Mouse (Mus musculus): Measurements from ENCODE around the gene Gm14444. TPM values are rescaled to one million over a fixed set of nuclear protein-coding genes. Genes with fewer than 3 reads are reported as not detected.
"Not testable (repeated sequence)": the region's sequence is repeated elsewhere in the genome, so short reads cannot be mapped to it uniquely, and the experiment has no call there.

Gm14444 gene
- polyA plus RNA-seq (2014; fragmentation: Nextera tagmentation; extraction: Ambion mirVana): not detected in 2 replicates

DNA sequence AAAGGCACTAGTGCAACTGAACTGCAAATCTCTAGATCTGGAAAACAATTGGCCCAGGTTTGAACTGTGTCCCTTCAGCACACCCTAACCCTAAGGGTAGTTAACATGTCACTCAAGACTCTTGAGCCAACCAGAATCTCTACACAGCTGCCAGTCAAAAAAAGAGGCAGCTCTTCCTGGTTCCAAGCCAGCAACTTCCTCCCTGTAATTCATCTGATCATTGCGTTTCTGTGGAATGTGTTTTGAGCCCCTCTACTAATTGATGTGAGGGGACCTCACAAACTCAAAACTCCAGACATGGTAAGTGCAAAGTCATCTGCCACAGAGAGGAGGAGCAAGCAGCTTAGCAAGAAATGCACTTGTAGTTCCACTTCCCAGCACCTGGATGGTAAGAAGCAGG, at the start of gene Gm14444:
Gene Gm14444, plus strand, starts transcription at position 220 of the 400 bp plus-strand sequence.
- H3K4me1 ChIP-seq (ENCODE audit: control insufficient read depth, insufficient read depth, low read length); H3K9me3 ChIP-seq (ENCODE audit: control insufficient read depth, low read length); H3K9ac ChIP-seq (ENCODE audit: low read length); DNase-seq (ENCODE audit: low spot score, missing footprints); H3K27me3 ChIP-seq (ENCODE audit: control insufficient read depth, insufficient read depth, low read length); H3K4me2 ChIP-seq; H3K36me3 ChIP-seq (ENCODE audit: control insufficient read depth, insufficient read depth, low read length); H3K27ac ChIP-seq (ENCODE audit: low read depth, low read length); ATAC-seq (ENCODE audit: low FRiP score); H3K4me3 ChIP-seq (ENCODE audit: low read depth, low read length): not testable (repeated sequence)
- WGBS: 63% methylated on average over 1 of the region's 1 CpGs

DNA sequence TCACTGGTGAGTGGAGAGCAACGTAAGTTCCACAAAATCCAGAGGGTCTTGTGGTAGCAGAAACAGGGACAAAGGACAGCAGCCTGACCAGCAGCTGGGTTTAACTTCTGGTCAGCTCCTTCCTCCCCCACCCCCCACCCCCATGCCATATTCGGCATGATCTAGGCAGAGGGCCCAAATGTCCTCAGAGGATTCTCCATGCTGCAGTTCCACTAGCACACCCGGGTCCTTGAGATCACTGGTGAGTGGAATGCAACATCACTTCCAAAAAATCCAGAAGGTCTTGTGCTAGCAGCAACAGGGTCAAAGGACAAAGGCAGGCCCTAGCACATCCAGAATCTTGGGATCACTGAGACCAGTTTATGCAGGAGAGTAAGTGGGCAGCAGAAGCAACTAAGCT, 44.6 kb upstream of the Gm14444 start:
- not testable (repeated sequence) for H3K4me3 ChIP-seq (ENCODE audit: low read depth, low read length); H3K4me1 ChIP-seq (ENCODE audit: control insufficient read depth, insufficient read depth, low read length); H3K9me3 ChIP-seq (ENCODE audit: control insufficient read depth, low read length); ATAC-seq (ENCODE audit: low FRiP score); H3K27me3 ChIP-seq (ENCODE audit: control insufficient read depth, insufficient read depth, low read length); H3K9ac ChIP-seq (ENCODE audit: low read length); H3K27ac ChIP-seq (ENCODE audit: low read depth, low read length); H3K4me2 ChIP-seq; DNase-seq (ENCODE audit: low spot score, missing footprints); H3K36me3 ChIP-seq (ENCODE audit: control insufficient read depth, insufficient read depth, low read length)
- 82% methylated on average over 3 of the region's 3 CpGs for WGBS

DNA sequence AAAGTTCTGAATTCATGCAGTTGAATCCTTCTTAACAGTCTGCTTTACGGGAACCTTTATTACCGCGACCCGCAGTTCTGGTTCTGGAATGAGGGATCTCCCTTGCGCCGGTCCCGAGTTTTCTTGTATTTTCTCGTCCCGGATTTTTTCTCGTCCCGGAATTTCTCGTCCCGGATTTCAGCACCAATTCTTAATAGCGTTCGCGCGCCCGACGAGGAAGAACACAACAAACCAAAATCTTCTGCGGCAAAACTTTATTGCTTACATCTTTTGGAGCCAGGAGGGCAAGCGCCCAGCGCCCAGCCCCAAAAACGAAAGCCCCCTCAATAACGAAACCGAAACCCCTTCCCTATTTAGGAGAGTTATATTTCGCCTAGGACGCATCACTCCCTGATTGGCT, 34.2 kb downstream of the Gm14444 start:
- not testable (repeated sequence) for H3K9me3 ChIP-seq (ENCODE audit: control insufficient read depth, low read length); H3K4me1 ChIP-seq (ENCODE audit: control insufficient read depth, insufficient read depth, low read length); H3K4me3 ChIP-seq (ENCODE audit: low read depth, low read length); H3K27me3 ChIP-seq (ENCODE audit: control insufficient read depth, insufficient read depth, low read length); H3K4me2 ChIP-seq; H3K36me3 ChIP-seq (ENCODE audit: control insufficient read depth, insufficient read depth, low read length); DNase-seq (ENCODE audit: low spot score, missing footprints); H3K9ac ChIP-seq (ENCODE audit: low read length); H3K27ac ChIP-seq (ENCODE audit: low read depth, low read length); ATAC-seq (ENCODE audit: low FRiP score)
- 98% methylated on average over 23 of the region's 27 CpGs for WGBS

DNA sequence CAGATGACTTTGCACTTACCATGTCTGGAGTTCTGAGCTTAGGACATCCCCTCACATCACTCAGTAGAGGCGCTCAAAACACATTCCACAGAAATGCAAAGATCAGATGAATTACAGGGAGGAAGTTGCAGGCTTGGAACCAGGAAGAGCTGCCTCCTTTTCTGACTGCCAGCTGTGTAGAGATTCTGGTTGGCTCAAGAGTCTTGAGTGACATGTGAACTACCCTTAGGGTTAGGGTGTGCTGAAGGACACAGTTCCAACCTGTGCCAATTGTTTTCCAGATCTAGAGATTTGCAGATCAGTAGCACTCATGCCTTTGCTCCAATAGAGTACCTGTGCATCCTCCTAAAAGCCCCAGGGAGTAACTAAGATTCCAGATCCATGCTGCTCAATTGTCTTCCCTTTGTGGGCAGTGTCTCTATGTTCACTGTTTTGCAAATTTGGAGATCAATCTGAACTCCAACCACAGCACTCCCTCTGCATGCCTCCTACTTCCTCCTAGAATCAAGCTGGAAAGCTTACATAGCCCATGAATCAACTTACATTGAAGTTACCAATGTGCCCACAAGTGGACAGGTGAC, 57.7 kb downstream of the Gm14444 start, which contains the start of gene Gm14393:
Gene Gm14393, minus strand, starts transcription at position 101 of the 581 bp plus-strand sequence.
- 80% methylated on average over 1 of the region's 1 CpGs for WGBS
- H3K4me2 ChIP-seq; H3K27me3 ChIP-seq (ENCODE audit: control insufficient read depth, insufficient read depth, low read length); H3K27ac ChIP-seq (ENCODE audit: low read depth, low read length); H3K36me3 ChIP-seq (ENCODE audit: control insufficient read depth, insufficient read depth, low read length); H3K9ac ChIP-seq (ENCODE audit: low read length); H3K9me3 ChIP-seq (ENCODE audit: control insufficient read depth, low read length); H3K4me1 ChIP-seq (ENCODE audit: control insufficient read depth, insufficient read depth, low read length); H3K4me3 ChIP-seq (ENCODE audit: low read depth, low read length); ATAC-seq (ENCODE audit: low FRiP score); DNase-seq (ENCODE audit: low spot score, missing footprints): not testable (repeated sequence)

Other genes with a start within 250 kb of the Gm14444 start
- gene Edn3, start 249.6 kb upstream of the Gm14444 start, polyA plus RNA-seq (2014; fragmentation: Nextera tagmentation; extraction: Ambion mirVana): 4.7 and 5.7 TPM in 2 replicates
- 1.7 TPM in 1 of 2 replicates, not detected in the other for gene Gm14393, start 57.5 kb downstream of the Gm14444 start, polyA plus RNA-seq (2014; fragmentation: Nextera tagmentation; extraction: Ambion mirVana)
- 5.9 and 9.0 TPM in 2 replicates for gene Gm14399, start 131.8 kb downstream of the Gm14444 start, polyA plus RNA-seq (2014; fragmentation: Nextera tagmentation; extraction: Ambion mirVana)
- gene Gm14443, start 165.6 kb downstream of the Gm14444 start, polyA plus RNA-seq (2014; fragmentation: Nextera tagmentation; extraction: Ambion mirVana): 0.66 and 0.81 TPM in 2 replicates
- 5.0 and 7.0 TPM in 2 replicates for gene Gm14391, start 196.7 kb downstream of the Gm14444 start, polyA plus RNA-seq (2014; fragmentation: Nextera tagmentation; extraction: Ambion mirVana)